Mouse (Mus musculus) hindbrain, embryonic 12.5 days (tissue): ENCODE data around the gene Wdr82. TPM values are rescaled to one million over a fixed set of nuclear protein-coding genes. Genes with fewer than 3 reads are reported as not detected.

Source experiments
- ATAC-seq: fragments of 200-750 bp; cut with Nextera tagmentation; 2 replicates; pipeline ENCODE4 v1.8.0; 2017; ENCODE audit warnings: moderate TSS enrichment; ENCODE audit not compliant: low FRiP score
- H3K27ac ChIP-seq: fragments of 300-500 bp; sonication (generic); 2 replicates; pipeline ENCODE4 v1.5.1; 2016; ENCODE audit warnings: mild to moderate bottlenecking
- H3K27me3 ChIP-seq: fragments of 300-500 bp; sonication (generic); 2 replicates; pipeline ENCODE4 v1.6.1; 2016; ENCODE audit warnings: mild to moderate bottlenecking
- H3K36me3 ChIP-seq: fragments of 300-500 bp; sonication (generic); 2 replicates; pipeline ENCODE4 v1.6.1; 2016; ENCODE audit warnings: mild to moderate bottlenecking
- H3K4me1 ChIP-seq: fragments of 300-500 bp; sonication (generic); 2 replicates; pipeline ENCODE4 v1.6.1; 2016
- H3K4me2 ChIP-seq: fragments of 300-500 bp; sonication (generic); replicated peaks from 2 replicates; pipeline ENCODE4 v1.6.1; 2016; ENCODE audit warnings: mild to moderate bottlenecking
- H3K4me3 ChIP-seq: fragments of 300-500 bp; sonication (generic); 2 replicates; pipeline ENCODE4 v1.5.1; 2016; ENCODE audit warnings: mild to moderate bottlenecking
- H3K9ac ChIP-seq: fragments of 300-500 bp; sonication (generic); 2 replicates; pipeline ENCODE4 v1.6.1; 2016; ENCODE audit warnings: mild to moderate bottlenecking, moderate library complexity
- H3K9me3 ChIP-seq: fragments of 300-500 bp; sonication (generic); replicated peaks from 2 replicates; pipeline ENCODE4 v1.6.1; 2016; ENCODE audit warnings: mild to moderate bottlenecking
- WGBS: fragments of 180-500 bp; shearing (Covaris S2); methylation state at CpG from one replicate; pipeline ENCODE4 v1.1.7; 2016; 5-methylcytosine and 5-hydroxymethylcytosine counted together
- polyA plus RNA-seq: library from polyadenylated mRNA; unstranded; fragments of >200 nt; fragmentation: Nextera tagmentation; extraction: Ambion mirVana; gene quantifications from 2 replicates; pipeline ENCODE4 v1.2.1, GENCODE M21; 2016

Gene Wdr82
- 34.1 and 38.9 TPM in 2 replicates for polyA plus RNA-seq

DNA sequence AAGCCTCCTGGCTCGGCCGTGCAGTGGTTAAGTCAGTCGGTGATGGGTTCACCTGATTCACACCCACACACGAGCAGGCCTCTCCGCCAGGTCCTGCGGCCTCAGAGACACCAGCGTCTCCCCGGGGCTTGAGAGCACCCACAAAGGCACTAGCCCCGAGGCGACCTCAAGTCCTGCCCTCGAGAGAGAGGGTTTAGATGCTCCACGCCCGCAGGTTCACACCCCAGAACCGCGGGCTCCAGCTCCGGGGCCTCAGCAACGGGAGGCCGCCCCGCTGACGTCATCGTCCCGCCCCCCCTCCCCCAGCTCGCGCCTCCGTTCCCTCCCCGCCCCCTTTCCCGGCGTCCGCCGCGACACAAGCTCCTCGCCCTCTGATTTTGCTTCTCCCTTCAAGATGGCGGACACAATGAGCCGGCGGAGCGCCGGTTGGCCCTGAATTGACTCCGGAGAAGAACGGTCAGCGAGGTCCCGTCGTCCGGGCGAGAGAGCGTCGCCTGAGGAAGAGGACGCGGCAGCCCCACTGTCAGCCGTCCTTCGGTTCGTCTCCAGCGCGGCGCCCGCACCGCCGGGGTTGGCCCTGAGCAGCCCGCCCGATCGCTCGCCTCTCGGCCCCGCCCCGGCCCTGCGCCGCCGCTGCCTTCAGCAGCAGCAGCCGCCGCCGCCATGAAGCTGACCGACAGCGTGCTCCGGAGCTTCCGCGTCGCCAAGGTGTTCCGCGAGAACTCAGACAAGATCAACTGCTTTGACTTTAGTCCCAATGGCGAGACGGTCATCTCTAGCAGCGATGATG lies at the start of gene Wdr82:
Gene Wdr82 (plus strand): TSS at position 373 of the 790 bp plus-strand sequence.
- Histone ChIP-seq H3K27ac (peak within 1 kb of the TSS; percentile 98), H3K9ac (peak within 1 kb of the TSS; percentile 94), H3K4me2 (peak within 1 kb of the TSS; percentile 66), H3K27me3 (no peaks in the 10 kb centered on the region), H3K36me3 (no peaks in the 10 kb centered on the region), H3K4me1 (peaks cover 23% of the 10 kb centered on the region), H3K9me3 (no peaks in the 10 kb centered on the region), H3K4me3 (peak within 1 kb of the TSS; percentile 92)
- WGBS, result under 1% methylated on average over 69 of the region's 81 CpGs
- ATAC-seq, result peak; percentile 91

DNA sequence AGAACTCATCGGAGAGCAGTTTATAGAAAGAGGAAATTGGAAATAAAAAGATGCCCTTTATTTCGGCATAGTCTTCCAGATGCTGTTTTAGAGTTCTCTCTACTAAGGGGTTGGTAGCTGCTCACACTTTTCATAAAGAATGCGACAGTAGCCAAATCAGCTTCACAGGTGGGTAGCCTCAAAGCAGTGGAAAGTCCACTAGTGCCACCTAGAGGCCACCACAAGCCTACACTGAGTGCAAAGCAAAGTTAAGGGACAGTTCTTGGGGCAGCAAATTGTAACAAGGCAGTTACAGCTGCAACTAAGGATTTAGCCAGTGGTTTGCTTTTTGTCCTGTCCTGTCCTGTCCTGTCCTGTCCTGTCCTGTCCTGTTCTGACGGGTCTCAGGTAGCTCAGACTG lies 47.1 kb upstream of the Wdr82 start:
- ATAC-seq, result no peak
- WGBS, result 50% methylated on average over 4 of the region's 4 CpGs
- no peaks in the 10 kb centered on the region for H3K27me3 ChIP-seq
- H3K36me3 ChIP-seq, result no peaks in the 10 kb centered on the region
- no peaks in the 10 kb centered on the region for H3K9me3 ChIP-seq
- peaks cover 19% of the 10 kb centered on the region for H3K4me1 ChIP-seq
- H3K4me3 ChIP-seq, result no peak overlapping the region
- no peak overlapping the region for H3K9ac ChIP-seq
- no peak overlapping the region for H3K4me2 ChIP-seq
- no peak overlapping the region for H3K27ac ChIP-seq

DNA sequence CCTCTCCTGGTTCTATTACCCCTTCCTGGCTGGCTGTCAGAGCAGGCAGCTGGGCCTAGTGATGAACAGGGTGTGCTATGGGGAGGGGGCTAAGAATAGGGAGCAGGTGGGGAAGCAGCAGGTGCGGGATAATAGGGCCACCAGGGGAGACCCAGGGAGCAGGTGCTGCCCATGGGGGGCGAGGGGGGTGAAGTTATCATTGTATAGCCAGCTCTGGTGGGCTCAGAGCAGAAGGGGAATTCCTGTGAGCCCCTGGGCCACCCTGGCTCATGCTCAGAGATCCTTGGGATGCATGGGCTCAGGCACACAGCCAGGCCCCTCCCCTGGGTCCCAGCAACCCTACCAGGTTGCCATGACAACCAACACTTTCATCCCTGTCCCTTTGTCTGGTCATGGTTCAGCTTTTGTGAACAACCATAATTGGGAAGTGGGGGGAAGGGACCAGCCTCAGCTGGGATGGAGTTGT lies 43.9 kb upstream of the Wdr82 start:
- Histone ChIP-seq H3K4me3 (no peak overlapping the region), H3K27ac (peak overlapping the region; percentile 93), H3K36me3 (no peaks in the 10 kb centered on the region), H3K4me1 (peaks cover 18% of the 10 kb centered on the region), H3K9me3 (no peaks in the 10 kb centered on the region), H3K27me3 (no peaks in the 10 kb centered on the region), H3K4me2 (peak overlapping the region; percentile 21; the same call in 1 of the 2 replicates), H3K9ac (no peak overlapping the region)
- ATAC-seq, result peak; percentile 97
- 18% methylated on average over 2 of the region's 2 CpGs for WGBS

DNA sequence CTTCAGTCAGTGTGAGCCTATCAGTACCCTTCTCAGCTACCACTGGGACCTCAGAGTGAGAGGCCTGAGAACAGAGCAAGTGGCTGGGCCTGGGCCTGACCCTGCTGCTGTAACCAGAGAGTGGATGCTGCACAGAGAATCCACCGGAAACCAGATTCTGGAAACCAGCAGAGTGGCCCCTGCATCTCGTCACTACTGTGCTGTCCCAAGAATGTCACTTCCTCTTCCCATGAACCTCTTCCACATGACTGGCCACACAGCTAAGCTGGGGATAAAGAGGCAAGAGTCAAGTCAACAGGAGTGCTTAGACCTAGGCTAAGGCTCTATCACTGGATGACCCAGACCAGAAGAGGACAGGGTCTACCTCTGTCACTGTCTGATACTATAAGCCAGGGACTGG lies 41.7 kb upstream of the Wdr82 start:
- ATAC-seq, result no peak

GRCm38 (mm10) chr9:106130250-106130649 lies 40.5 kb upstream of the Wdr82 start:
- no peaks in the 10 kb centered on the region for H3K9me3 ChIP-seq
- H3K4me1 ChIP-seq, result peaks cover 18% of the 10 kb centered on the region
- H3K4me3 ChIP-seq, result no peak overlapping the region
- H3K4me2 ChIP-seq, result no peak overlapping the region
- H3K27ac ChIP-seq, result no peak overlapping the region
- H3K27me3 ChIP-seq, result no peaks in the 10 kb centered on the region
- WGBS, result 76% methylated on average over 7 of the region's 7 CpGs
- no peak for ATAC-seq
- no peak overlapping the region for H3K9ac ChIP-seq
- H3K36me3 ChIP-seq, result no peaks in the 10 kb centered on the region

More for the DNA sequence above, 41.7 kb upstream of the Wdr82 start:
- WGBS, result 82% methylated on average over 2 of the region's 2 CpGs
- H3K4me3 ChIP-seq, result no peak overlapping the region
- H3K27me3 ChIP-seq, result no peaks in the 10 kb centered on the region
- H3K9me3 ChIP-seq, result no peaks in the 10 kb centered on the region
- no peak overlapping the region for H3K4me2 ChIP-seq
- no peak overlapping the region for H3K27ac ChIP-seq
- H3K36me3 ChIP-seq, result no peaks in the 10 kb centered on the region
- peaks cover 18% of the 10 kb centered on the region for H3K4me1 ChIP-seq
- no peak overlapping the region for H3K9ac ChIP-seq

GRCm38 (mm10) chr9:106137671-106138216 lies 33.0 kb upstream of the Wdr82 start:
- ATAC-seq, result no peak
- Histone ChIP-seq H3K9me3 (no peaks in the 10 kb centered on the region), H3K36me3 (no peaks in the 10 kb centered on the region), H3K4me1 (peaks cover 9% of the 10 kb centered on the region), H3K27me3 (no peaks in the 10 kb centered on the region), H3K9ac (no peak overlapping the region), H3K4me2 (no peak overlapping the region), H3K27ac (no peak overlapping the region), H3K4me3 (no peak overlapping the region)
- WGBS, result 34% methylated on average over 10 of the region's 10 CpGs

DNA sequence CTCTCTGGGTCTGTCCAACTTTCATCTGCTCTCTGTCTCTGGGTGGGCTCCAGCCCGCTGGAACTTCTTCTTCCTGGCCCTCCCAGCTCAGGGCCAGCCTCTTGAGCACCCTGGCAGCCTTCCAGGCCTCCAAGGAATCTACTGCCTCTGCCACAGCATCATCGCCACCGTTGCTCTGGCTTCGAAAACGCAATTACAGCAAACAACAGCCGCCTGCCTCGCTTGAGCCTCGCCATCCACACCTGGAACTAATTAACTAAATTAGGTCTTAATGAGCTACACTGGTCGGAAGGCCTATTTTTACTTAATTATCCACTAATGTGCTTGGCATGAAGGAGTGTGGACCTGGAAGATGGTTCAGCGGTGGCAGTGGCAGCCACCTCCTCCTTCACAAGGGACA lies 31.0 kb upstream of the Wdr82 start:
- Histone ChIP-seq H3K27ac (0 out of 2 replicates have a peak overlapping the region, but pooled peaks have one; percentile 32), H3K4me3 (no peak overlapping the region), H3K36me3 (no peaks in the 10 kb centered on the region), H3K9ac (no peak overlapping the region), H3K27me3 (no peaks in the 10 kb centered on the region), H3K9me3 (no peaks in the 10 kb centered on the region), H3K4me1 (peaks cover 9% of the 10 kb centered on the region), H3K4me2 (no peak overlapping the region)
- WGBS, result 48% methylated on average over 10 of the region's 10 CpGs
- peak; percentile 38; the same call in 1 of the 2 replicates for ATAC-seq

- 62% methylated on average over 12 of the region's 12 CpGs for WGBS
- no peak overlapping the region for H3K9ac ChIP-seq
- peak; percentile 38; the same call in 1 of the 2 replicates for ATAC-seq
These were observed 28.8 kb upstream of the Wdr82 start for GRCm38 (mm10) chr9:106141955-106142354.

DNA sequence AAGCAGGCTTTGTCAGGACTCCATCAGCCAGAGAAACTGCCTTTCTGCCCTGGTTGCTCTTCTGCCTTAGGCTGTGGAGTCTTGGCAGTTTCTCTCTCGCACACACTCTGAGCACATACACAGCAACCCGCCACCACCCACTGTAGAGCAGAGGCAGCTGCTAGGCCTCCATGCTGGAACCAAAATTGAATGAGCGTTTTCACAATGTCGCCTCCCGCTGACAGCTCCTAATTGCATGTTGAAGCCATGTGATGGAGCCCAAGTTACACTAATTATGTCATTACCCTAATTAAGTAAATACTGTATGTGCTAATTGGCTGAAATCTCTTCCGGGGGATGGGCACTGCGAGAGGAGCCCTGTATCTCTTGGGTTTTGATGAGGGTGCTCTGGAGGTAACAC lies 26.6 kb upstream of the Wdr82 start:
- Histone ChIP-seq H3K4me2 (no peak overlapping the region), H3K9ac (no peak overlapping the region), H3K4me1 (peaks cover 24% of the 10 kb centered on the region), H3K27ac (no peak overlapping the region), H3K4me3 (no peak overlapping the region), H3K36me3 (no peaks in the 10 kb centered on the region), H3K9me3 (no peaks in the 10 kb centered on the region), H3K27me3 (0 out of 2 replicates have a peak, but pooled peaks cover 4% of the 10 kb centered on the region)
- WGBS, result 82% methylated on average over 7 of the region's 7 CpGs
- no peak for ATAC-seq

More at GRCm38 (mm10) chr9:106141955-106142354, 28.8 kb upstream of the Wdr82 start:
- H3K27me3 ChIP-seq, result 0 out of 2 replicates have a peak, but pooled peaks cover 4% of the 10 kb centered on the region
- H3K4me1 ChIP-seq, result peaks cover 11% of the 10 kb centered on the region
- H3K9me3 ChIP-seq, result no peaks in the 10 kb centered on the region
- H3K27ac ChIP-seq, result peak overlapping the region; percentile 26; the same call in 1 of the 2 replicates
- H3K36me3 ChIP-seq, result no peaks in the 10 kb centered on the region
- no peak overlapping the region for H3K4me2 ChIP-seq
- no peak overlapping the region for H3K4me3 ChIP-seq

GRCm38 (mm10) chr9:106145582-106145981 lies 25.1 kb upstream of the Wdr82 start:
- H3K27ac ChIP-seq, result no peak overlapping the region
- no peaks in the 10 kb centered on the region for H3K9me3 ChIP-seq
- no peak overlapping the region for H3K4me3 ChIP-seq
- ATAC-seq, result no peak
- no peak overlapping the region for H3K9ac ChIP-seq
- peaks cover 29% of the 10 kb centered on the region for H3K4me1 ChIP-seq
- H3K4me2 ChIP-seq, result no peak overlapping the region
- no peaks in the 10 kb centered on the region for H3K36me3 ChIP-seq
- H3K27me3 ChIP-seq, result peaks cover 8% of the 10 kb centered on the region
- WGBS, result 87% methylated on average over 2 of the region's 2 CpGs

GRCm38 (mm10) chr9:106147281-106147680 lies 23.4 kb upstream of the Wdr82 start:
- H3K9me3 ChIP-seq, result no peaks in the 10 kb centered on the region
- peaks cover 11% of the 10 kb centered on the region for H3K36me3 ChIP-seq
- H3K27me3 ChIP-seq, result peaks cover 8% of the 10 kb centered on the region
- peak overlapping the region; percentile 77 for H3K4me2 ChIP-seq
- peaks cover 39% of the 10 kb centered on the region for H3K4me1 ChIP-seq
- H3K27ac ChIP-seq, result peak overlapping the region; percentile 93
- 32% methylated on average over 5 of the region's 5 CpGs for WGBS
- peak overlapping the region; percentile 70 for H3K4me3 ChIP-seq
- peak overlapping the region; percentile 95 for H3K9ac ChIP-seq
- no peak; the same call in 1 of the 2 replicates for ATAC-seq

- peaks cover 8% of the 10 kb centered on the region for H3K27me3 ChIP-seq
- peak overlapping the region; percentile 70 for H3K4me3 ChIP-seq
- H3K4me1 ChIP-seq, result peaks cover 39% of the 10 kb centered on the region
- peak overlapping the region; percentile 93 for H3K27ac ChIP-seq
- peak overlapping the region; percentile 95 for H3K9ac ChIP-seq
- 2% methylated on average over 10 of the region's 10 CpGs for WGBS
- H3K4me2 ChIP-seq, result peak overlapping the region; percentile 77
- no peaks in the 10 kb centered on the region for H3K9me3 ChIP-seq
- H3K36me3 ChIP-seq, result peaks cover 18% of the 10 kb centered on the region
- ATAC-seq, result peak; percentile 72
These were observed 22.8 kb upstream of the Wdr82 start for GRCm38 (mm10) chr9:106147851-106148431.
